Mouse (Mus musculus) limb, embryonic 10.5 days (tissue): ENCODE measurements around the gene Rpl7l1. TPM values are rescaled to one million over a fixed set of nuclear protein-coding genes. Genes with fewer than 3 reads are reported as not detected.

Experiments used
- DNase-seq: peaks from one replicate; pipeline ENCODE4 v3.0.0-alpha.2; 2017; ENCODE audit warnings: low spot score
- H3K27ac ChIP-seq: fragments of 300-500 bp; sonication (generic); 2 replicates; pipeline ENCODE4 v1.5.1; 2016; ENCODE audit warnings: mild to moderate bottlenecking
- H3K27me3 ChIP-seq: fragments of 300-500 bp; sonication (generic); 2 replicates; pipeline ENCODE4 v1.6.1; 2016; ENCODE audit warnings: low read depth, mild to moderate bottlenecking; ENCODE audit not compliant: poor library complexity, severe bottlenecking
- H3K36me3 ChIP-seq: fragments of 300-500 bp; sonication (generic); 2 replicates; pipeline ENCODE4 v1.6.1; 2016; ENCODE audit warnings: mild to moderate bottlenecking, moderate library complexity
- H3K4me1 ChIP-seq: fragments of 300-500 bp; sonication (generic); 2 replicates; pipeline ENCODE4 v1.6.1; 2016
- H3K4me3 ChIP-seq: fragments of 300-500 bp; sonication (generic); 2 replicates; pipeline ENCODE4 v1.5.1; 2016; ENCODE audit warnings: mild to moderate bottlenecking, moderate library complexity
- H3K9me3 ChIP-seq: fragments of 300-500 bp; sonication (generic); replicated peaks from 2 replicates; pipeline ENCODE4 v1.6.1; 2016; ENCODE audit warnings: mild to moderate bottlenecking
- WGBS: fragments of 180-500 bp; shearing (Covaris S2); methylation state at CpG from one replicate; pipeline ENCODE4 v1.1.7; 2016; 5-methylcytosine and 5-hydroxymethylcytosine counted together
- polyA plus RNA-seq: library from polyadenylated mRNA; unstranded; fragments of >200 nt; fragmentation: Nextera tagmentation; extraction: Ambion mirVana; gene quantifications from 2 replicates; pipeline ENCODE4 v1.2.1, GENCODE M21; 2016

Rpl7l1 gene
- 224 and 254 TPM in 2 replicates for polyA plus RNA-seq

GRCm38 (mm10) chr17:46782341-46783221, at the start of gene Rpl7l1:
Rpl7l1 (minus strand) TSS chr17:46782672.
- peak within 1 kb of the TSS; percentile 78 for H3K4me3 ChIP-seq
- peak within 1 kb of the TSS; percentile 92 for H3K27ac ChIP-seq
- under 1% methylated on average over 44 of the region's 44 CpGs for WGBS
- no peaks in the 10 kb centered on the region for H3K27me3 ChIP-seq
- peaks cover 7% of the 10 kb centered on the region for H3K4me1 ChIP-seq
- peak; percentile 91 for DNase-seq
- H3K36me3 ChIP-seq = peaks cover 37% of the 10 kb centered on the region
- no peaks in the 10 kb centered on the region for H3K9me3 ChIP-seq

- Histone ChIP-seq H3K4me3 (no peak overlapping the region), H3K27me3 (no peaks in the 10 kb centered on the region), H3K9me3 (no peaks in the 10 kb centered on the region), H3K4me1 (peaks cover 5% of the 10 kb centered on the region; the same call in 1 of the 2 replicates), H3K36me3 (peaks cover 35% of the 10 kb centered on the region), H3K27ac (no peak overlapping the region)
- 91% methylated on average over 11 of the region's 11 CpGs for WGBS
- no peak for DNase-seq
These were observed 47.5 kb upstream of the Rpl7l1 start for GRCm38 (mm10) chr17:46829856-46830535.

GRCm38 (mm10) chr17:46828935-46829334, 46.5 kb upstream of the Rpl7l1 start:
- WGBS = 97% methylated on average over 3 of the region's 3 CpGs
- no peak for DNase-seq
- no peak overlapping the region for H3K27ac ChIP-seq
- no peaks in the 10 kb centered on the region for H3K9me3 ChIP-seq
- H3K36me3 ChIP-seq = peaks cover 46% of the 10 kb centered on the region
- peaks cover 5% of the 10 kb centered on the region; the same call in 1 of the 2 replicates for H3K4me1 ChIP-seq
- no peak overlapping the region for H3K4me3 ChIP-seq
- H3K27me3 ChIP-seq = no peaks in the 10 kb centered on the region

GRCm38 (mm10) chr17:46823091-46823490, 40.6 kb upstream of the Rpl7l1 start:
- no peak for DNase-seq
- no peak overlapping the region for H3K27ac ChIP-seq
- WGBS = 92% methylated on average over 8 of the region's 8 CpGs
- no peaks in the 10 kb centered on the region for H3K9me3 ChIP-seq
- H3K36me3 ChIP-seq = peaks cover 72% of the 10 kb centered on the region
- no peaks in the 10 kb centered on the region for H3K27me3 ChIP-seq
- no peak overlapping the region for H3K4me3 ChIP-seq
- no peaks in the 10 kb centered on the region for H3K4me1 ChIP-seq

GRCm38 (mm10) chr17:46820628-46821027, 38.2 kb upstream of the Rpl7l1 start:
- Histone ChIP-seq H3K9me3 (no peaks in the 10 kb centered on the region), H3K36me3 (peaks cover 60% of the 10 kb centered on the region)
- 92% methylated on average over 7 of the region's 7 CpGs for WGBS

GRCm38 (mm10) chr17:46817734-46818158, 35.3 kb upstream of the Rpl7l1 start:
- no peaks in the 10 kb centered on the region for H3K27me3 ChIP-seq
- 93% methylated on average over 12 of the region's 12 CpGs for WGBS
- H3K4me3 ChIP-seq = no peak overlapping the region
- H3K36me3 ChIP-seq = peaks cover 40% of the 10 kb centered on the region
- DNase-seq = no peak
- no peaks in the 10 kb centered on the region for H3K4me1 ChIP-seq
- H3K9me3 ChIP-seq = no peaks in the 10 kb centered on the region
- H3K27ac ChIP-seq = no peak overlapping the region

More at GRCm38 (mm10) chr17:46820628-46821027, 38.2 kb upstream of the Rpl7l1 start:
- Histone ChIP-seq H3K4me3 (no peak overlapping the region), H3K27me3 (no peaks in the 10 kb centered on the region), H3K27ac (no peak overlapping the region), H3K4me1 (no peaks in the 10 kb centered on the region)
- no peak for DNase-seq

GRCm38 (mm10) chr17:46816306-46816705, 33.8 kb upstream of the Rpl7l1 start:
- Histone ChIP-seq H3K4me3 (no peak overlapping the region), H3K4me1 (no peaks in the 10 kb centered on the region), H3K27me3 (no peaks in the 10 kb centered on the region), H3K27ac (no peak overlapping the region), H3K36me3 (peaks cover 40% of the 10 kb centered on the region), H3K9me3 (no peaks in the 10 kb centered on the region)
- 72% methylated on average over 13 of the region's 13 CpGs for WGBS
- no peak for DNase-seq

- no peaks in the 10 kb centered on the region for H3K9me3 ChIP-seq
- peaks cover 42% of the 10 kb centered on the region for H3K36me3 ChIP-seq
- WGBS = 91% methylated on average over 6 of the region's 6 CpGs
- no peak overlapping the region for H3K27ac ChIP-seq
- no peaks in the 10 kb centered on the region for H3K4me1 ChIP-seq
- no peak for DNase-seq
- H3K4me3 ChIP-seq = no peak overlapping the region
- H3K27me3 ChIP-seq = no peaks in the 10 kb centered on the region
These were observed 32.0 kb upstream of the Rpl7l1 start for GRCm38 (mm10) chr17:46814497-46814896.

GRCm38 (mm10) chr17:46813637-46814036, 31.2 kb upstream of the Rpl7l1 start:
- no peak for DNase-seq
- no peak overlapping the region for H3K27ac ChIP-seq
- 87% methylated on average over 8 of the region's 8 CpGs for WGBS
- H3K27me3 ChIP-seq = no peaks in the 10 kb centered on the region
- H3K36me3 ChIP-seq = peaks cover 42% of the 10 kb centered on the region
- H3K4me1 ChIP-seq = no peaks in the 10 kb centered on the region
- no peak overlapping the region for H3K4me3 ChIP-seq
- no peaks in the 10 kb centered on the region for H3K9me3 ChIP-seq

- Histone ChIP-seq H3K27ac (no peak overlapping the region), H3K9me3 (no peaks in the 10 kb centered on the region), H3K4me1 (no peaks in the 10 kb centered on the region), H3K27me3 (no peaks in the 10 kb centered on the region), H3K4me3 (no peak overlapping the region), H3K36me3 (peaks cover 48% of the 10 kb centered on the region)
- 82% methylated on average over 1 of the region's 1 CpGs for WGBS
- DNase-seq = no peak
These were observed 30.0 kb upstream of the Rpl7l1 start for GRCm38 (mm10) chr17:46812442-46812841.

GRCm38 (mm10) chr17:46810672-46811071, 28.2 kb upstream of the Rpl7l1 start:
- WGBS = 82% methylated on average over 3 of the region's 3 CpGs
- no peak overlapping the region for H3K4me3 ChIP-seq
- DNase-seq = no peak
- no peak overlapping the region for H3K27ac ChIP-seq
- no peaks in the 10 kb centered on the region for H3K4me1 ChIP-seq
- no peaks in the 10 kb centered on the region for H3K27me3 ChIP-seq
- peaks cover 59% of the 10 kb centered on the region for H3K36me3 ChIP-seq
- H3K9me3 ChIP-seq = no peaks in the 10 kb centered on the region

GRCm38 (mm10) chr17:46809131-46809830, 26.8 kb upstream of the Rpl7l1 start:
- H3K4me1 ChIP-seq = no peaks in the 10 kb centered on the region
- H3K4me3 ChIP-seq = no peak overlapping the region
- no peaks in the 10 kb centered on the region for H3K9me3 ChIP-seq
- DNase-seq = no peak
- H3K27ac ChIP-seq = no peak overlapping the region
- no peaks in the 10 kb centered on the region for H3K27me3 ChIP-seq
- WGBS = 88% methylated on average over 6 of the region's 6 CpGs
- H3K36me3 ChIP-seq = peaks cover 62% of the 10 kb centered on the region
